Comparison of ENCODE assay signal across 30 mouse cellular contexts in genomic region chr11:105545801-105546200, GRCm38 (mm10). TPM values are rescaled to one million over a fixed set of nuclear protein-coding genes. Genes with fewer than 3 reads are reported as not detected.
DNase-seq lines count a peak whose midpoint lies in the region; ATAC-seq and TF ChIP-seq lines count a peak whose summit lies in the region.
"Had no signal": no experiment of that assay in that cellular context is flagged by ENCODE, and none has a peak within 500 bp of the region (broad histone marks: within the 10 kb centered on the region; RNA-seq: fewer than 3 reads in every experiment).

No protein-coding gene starts in this region.

- H3K79me2 ChIP-seq in heart, adult 2 months (replicated peaks; ENCODE audit: control insufficient read depth, insufficient read depth, low read length) = no peaks in the 10 kb centered on the region

- peak; percentile 68 for DNase-seq in heart, embryonic 10.5 days (ENCODE audit: low spot score)
- DNase-seq in heart, adult 2 months = no peak
- no peak for DNase-seq in hindbrain, embryonic 10.5 days (ENCODE audit: low spot score)
- DNase-seq in left cerebral cortex, adult 11 months (ENCODE audit: low spot score) = no peak
- DNase-seq: adrenal gland, postnatal 25 days; cerebellum, adult 11-12 months; cerebellum, adult 9-11 months; embryo, embryonic 11 days; forebrain, postnatal 0 days; gastrocnemius, postnatal 25 days; kidney, adult 8-10 months; left cerebral cortex, postnatal 4 days; liver, embryonic 13.5 days; lung, adult 18-20 months; thymus, adult 2 months; thymus, postnatal 4 days had no signal

- no peaks in the 10 kb centered on the region for H3K9me3 ChIP-seq in heart, embryonic 10.5 days
- no peaks in the 10 kb centered on the region for H3K9me3 ChIP-seq in hindbrain, embryonic 10.5 days
- H3K9me3 ChIP-seq in hindbrain, embryonic 16.5 days (ENCODE audit: control insufficient read depth, low read length) = no peaks in the 10 kb centered on the region
- H3K9me3 ChIP-seq in embryonic facial prominence, embryonic 13.5 days = no peaks in the 10 kb centered on the region
- H3K9me3 ChIP-seq: embryonic facial prominence, embryonic 15.5 days; forebrain, embryonic 12.5 days; heart, embryonic 15.5 days; hindbrain, embryonic 15.5 days; intestine, embryonic 15.5 days; liver, embryonic 13.5 days; midbrain, embryonic 15.5 days; neural tube, embryonic 12.5 days had no signal

- TF ChIP-seq POLR2A in heart, adult 2 months (IDR thresholded peaks at IDR 0.05; ENCODE audit: insufficient read depth, low read depth, low read length) = no peak

- no peak for ATAC-seq in hindbrain, embryonic 16.5 days
- ATAC-seq in embryonic facial prominence, embryonic 13.5 days (ENCODE audit: insufficient number of reproducible peaks, insufficient read depth, low FRiP score, low TSS enrichment, low read depth) = no peak
- no peak for ATAC-seq in inflammation-experienced regulatory T-cells, adult 6 months
- ATAC-seq: CD4-positive, CD25-positive, alpha-beta regulatory T cell, adult 4 months; forebrain, postnatal 0 days; intestine, embryonic 15.5 days; lung, postnatal 0 days; midbrain, embryonic 15.5 days had no signal

- H3K27ac ChIP-seq in heart, embryonic 10.5 days = peak overlapping the region; percentile 56; the same call in 1 of the 2 replicates
- no peak overlapping the region for H3K27ac ChIP-seq in heart, adult 2 months
- H3K27ac ChIP-seq in hindbrain, embryonic 10.5 days = peak overlapping the region; percentile 50; the same call in 1 of the 2 replicates
- no peak overlapping the region for H3K27ac ChIP-seq in hindbrain, embryonic 16.5 days (ENCODE audit: low read depth, low read length)
- H3K27ac ChIP-seq in embryonic facial prominence, embryonic 13.5 days = no peak overlapping the region
- H3K27ac ChIP-seq: embryonic facial prominence, embryonic 15.5 days; forebrain, embryonic 12.5 days; heart, embryonic 15.5 days; hindbrain, embryonic 15.5 days; intestine, embryonic 15.5 days; kidney, postnatal 0 days; liver, embryonic 13.5 days; macrophage; midbrain, embryonic 15.5 days; neural tube, embryonic 12.5 days had no signal

- H3K4me2 ChIP-seq in hindbrain, embryonic 16.5 days (ENCODE audit: low read length) = no peak overlapping the region
- peak overlapping the region; percentile 16; the same call in 1 of the 2 replicates for H3K4me2 ChIP-seq in embryonic facial prominence, embryonic 13.5 days
- H3K4me2 ChIP-seq: embryonic facial prominence, embryonic 15.5 days; forebrain, embryonic 12.5 days; heart, embryonic 15.5 days; hindbrain, embryonic 15.5 days; intestine, embryonic 15.5 days; liver, embryonic 13.5 days; midbrain, embryonic 15.5 days; neural tube, embryonic 12.5 days had no signal

- TF ChIP-seq CTCF in heart, adult 2 months (IDR thresholded peaks at IDR 0.05) = no peak

- H3K4me3 ChIP-seq in heart, embryonic 10.5 days = no peak overlapping the region
- H3K4me3 ChIP-seq in heart, adult 2 months = no peak overlapping the region
- H3K4me3 ChIP-seq in hindbrain, embryonic 10.5 days = no peak overlapping the region
- H3K4me3 ChIP-seq in hindbrain, embryonic 16.5 days (ENCODE audit: low read length) = no peak overlapping the region
- H3K4me3 ChIP-seq in embryonic facial prominence, embryonic 13.5 days = no peak overlapping the region
- H3K4me3 ChIP-seq: embryonic facial prominence, embryonic 15.5 days; forebrain, embryonic 12.5 days; heart, embryonic 15.5 days; hindbrain, embryonic 15.5 days; intestine, embryonic 15.5 days; liver, embryonic 13.5 days; midbrain, embryonic 15.5 days; neural tube, embryonic 12.5 days had no signal

- peaks cover 48% of the 10 kb centered on the region for H3K4me1 ChIP-seq in heart, embryonic 10.5 days
- H3K4me1 ChIP-seq in heart, adult 2 months (ENCODE audit: control insufficient read depth, insufficient read depth, low read length) = no peaks in the 10 kb centered on the region
- H3K4me1 ChIP-seq in hindbrain, embryonic 10.5 days (replicated peaks) = peaks cover 20% of the 10 kb centered on the region
- peaks cover 6% of the 10 kb centered on the region for H3K4me1 ChIP-seq in hindbrain, embryonic 16.5 days (ENCODE audit: control insufficient read depth, insufficient read depth, low read depth, low read length)
- peaks cover 21% of the 10 kb centered on the region for H3K4me1 ChIP-seq in embryonic facial prominence, embryonic 13.5 days
- H3K4me1 ChIP-seq: forebrain, embryonic 12.5 days; midbrain, embryonic 15.5 days; neural tube, embryonic 12.5 days had no signal

- no peaks in the 10 kb centered on the region for H3K36me3 ChIP-seq in heart, embryonic 10.5 days
- H3K36me3 ChIP-seq in heart, adult 2 months (ENCODE audit: control insufficient read depth, insufficient read depth, low read length) = no peaks in the 10 kb centered on the region
- no peaks in the 10 kb centered on the region for H3K36me3 ChIP-seq in hindbrain, embryonic 10.5 days
- no peaks in the 10 kb centered on the region for H3K36me3 ChIP-seq in hindbrain, embryonic 16.5 days (ENCODE audit: control insufficient read depth, insufficient read depth, low read length)
- no peaks in the 10 kb centered on the region for H3K36me3 ChIP-seq in embryonic facial prominence, embryonic 13.5 days
- H3K36me3 ChIP-seq: embryonic facial prominence, embryonic 15.5 days; forebrain, embryonic 12.5 days; heart, embryonic 15.5 days; hindbrain, embryonic 15.5 days; intestine, embryonic 15.5 days; liver, embryonic 13.5 days; midbrain, embryonic 15.5 days; neural tube, embryonic 12.5 days had no signal

- no peak overlapping the region for H3K9ac ChIP-seq in heart, adult 2 months (ENCODE audit: low read depth, low read length)
- no peak overlapping the region for H3K9ac ChIP-seq in hindbrain, embryonic 16.5 days (ENCODE audit: low read depth, low read length)
- H3K9ac ChIP-seq in embryonic facial prominence, embryonic 13.5 days = no peak overlapping the region
- H3K9ac ChIP-seq: embryonic facial prominence, embryonic 15.5 days; forebrain, embryonic 12.5 days; forebrain, postnatal 0 days; heart, embryonic 15.5 days; hindbrain, embryonic 15.5 days; intestine, embryonic 15.5 days; liver, embryonic 13.5 days; midbrain, embryonic 15.5 days; neural tube, embryonic 12.5 days had no signal

- no peak for TF ChIP-seq EP300 in heart, adult 2 months (IDR thresholded peaks at IDR 0.05; ENCODE audit: insufficient read depth, low read depth, low read length)

- WGBS in heart, embryonic 10.5 days = 32% methylated on average over 8 of the region's 8 CpGs
- WGBS in heart, adult 2 months = 53% methylated on average over 8 of the region's 8 CpGs
- 55% methylated on average over 8 of the region's 8 CpGs for WGBS in hindbrain, embryonic 10.5 days
- 35% methylated on average over 8 of the region's 8 CpGs for WGBS in hindbrain, embryonic 16.5 days
- 21% methylated on average over 8 of the region's 8 CpGs for WGBS in embryonic facial prominence, embryonic 13.5 days

- intact Hi-C loops in heart, adult 2 months (cut with DNase I) = no loop called here

- no peaks in the 10 kb centered on the region for H3K27me3 ChIP-seq in heart, embryonic 10.5 days (ENCODE audit: insufficient read depth, poor library complexity, severe bottlenecking)
- H3K27me3 ChIP-seq in heart, adult 2 months (ENCODE audit: control insufficient read depth, insufficient read depth, low read length) = no peaks in the 10 kb centered on the region
- no peaks in the 10 kb centered on the region for H3K27me3 ChIP-seq in hindbrain, embryonic 10.5 days (ENCODE audit: insufficient read depth, poor library complexity, severe bottlenecking)
- no peaks in the 10 kb centered on the region for H3K27me3 ChIP-seq in hindbrain, embryonic 16.5 days (replicated peaks; ENCODE audit: control insufficient read depth, insufficient read depth, low read length)
- no peaks in the 10 kb centered on the region for H3K27me3 ChIP-seq in embryonic facial prominence, embryonic 13.5 days
- H3K27me3 ChIP-seq: embryonic facial prominence, embryonic 15.5 days; forebrain, embryonic 12.5 days; heart, embryonic 15.5 days; hindbrain, embryonic 15.5 days; intestine, embryonic 15.5 days; midbrain, embryonic 15.5 days; neural tube, embryonic 12.5 days had no signal

RNA-seq across cellular contexts. Expression of gene Tanc2, which starts 44.0 kb away (rescaled TPM):
- polyA plus RNA-seq in heart, embryonic 10.5 days (2016; fragmentation: Nextera tagmentation; extraction: Ambion mirVana) = 16.4 and 17.1 TPM in 2 replicates
- 10 to 100 TPM; 11.9 to 15.2 TPM for total RNA-seq in heart, adult 2 months (2021)
- 3.5 and 6.9 TPM in 2 replicates for polyA plus RNA-seq in heart, adult 2 months (2012; rRNA removed)
- 9.3 and 13.9 TPM in 2 replicates for polyA plus RNA-seq in hindbrain, embryonic 10.5 days (2016; fragmentation: Nextera tagmentation; extraction: Ambion mirVana)
- polyA plus RNA-seq in hindbrain, embryonic 16.5 days (2015; fragmentation: Nextera tagmentation; extraction: Ambion mirVana) = 37.1 and 39.3 TPM in 2 replicates
- polyA plus RNA-seq in embryonic facial prominence, embryonic 13.5 days (2015; fragmentation: Nextera tagmentation; extraction: Ambion mirVana) = 8.2 TPM in 2 replicates
- polyA plus RNA-seq in inflammation-experienced regulatory T-cells, adult 6 months (2017; shearing (Covaris generic)) = 1 to 10 TPM in 1 of 3 experiments, under 1 TPM in 2; 0.14 to 1.1 (median 0.27) TPM

Comparison
In these comparisons a context has a peak if more than half of its experiments do, and no peak if none do; other contexts are left out.
1. H3K27ac ChIP-seq: peak in heart, embryonic 10.5 days (single experiment) and hindbrain, embryonic 10.5 days (single experiment); none in heart, adult 2 months (single experiment), hindbrain, embryonic 16.5 days (single experiment) and embryonic facial prominence, embryonic 13.5 days (single experiment).